Mouse (Mus musculus) CH12.LX (cell line): ENCODE measurements around the gene Pdk2. TPM values are rescaled to one million over a fixed set of nuclear protein-coding genes. Genes with fewer than 3 reads are reported as not detected.

Source experiments
- DNase-seq: peaks from one replicate; pipeline ENCODE4 v3.0.0-alpha.2; 2013; ENCODE audit errors: extremely low read depth
- H3K27ac ChIP-seq: 2 replicates; pipeline ENCODE4 v1.5.1; 2012; ENCODE audit warnings: low read depth, mild to moderate bottlenecking, control low read depth, moderate library complexity; ENCODE audit not compliant: insufficient read depth
- H3K27me3 ChIP-seq: replicated peaks from 2 replicates; pipeline ENCODE3; 2012; ENCODE audit warnings: inconsistent platforms
- H3K36me3 ChIP-seq, 2 experiments: replicated peaks in 1 of 2; 2 replicates each; pipeline versions ENCODE3 to v1.6.1; 2012; ENCODE audit warnings: inconsistent platforms in 1 of 2, low read length in 1 of 2, mild to moderate bottlenecking in 1 of 2, mixed read lengths in 1 of 2, moderate library complexity in 1 of 2; ENCODE audit not compliant: control insufficient read depth in 1 of 2, insufficient read depth in 1 of 2
- H3K4me1 ChIP-seq, 2 experiments: 2 replicates each; pipeline ENCODE4 v1.6.1; 2012; ENCODE audit warnings: inconsistent platforms in 1 of 2, moderate library complexity in 1 of 2; ENCODE audit not compliant: insufficient read depth in 2 of 2, control insufficient read depth in 1 of 2
- H3K4me2 ChIP-seq: 2 replicates; pipeline ENCODE4 v1.6.1; 2012; ENCODE audit warnings: low read depth, mild to moderate bottlenecking, control low read depth; ENCODE audit not compliant: poor library complexity, insufficient read depth, severe bottlenecking
- H3K4me3 ChIP-seq, 3 experiments: fragments of 150-350 bp in 1 of 3; sonication (generic) in 1 of 3; replicated peaks in 1 of 3; 2 replicates each; pipeline versions ENCODE3 to v1.5.1; 2011 to 2012; ENCODE audit warnings: low read depth in 2 of 3, low read length in 2 of 3, mild to moderate bottlenecking in 2 of 3, moderate library complexity in 2 of 3, control low read depth in 1 of 3, improper control_type of control experiment in 1 of 3, inconsistent platforms in 1 of 3, mixed read lengths in 1 of 3; ENCODE audit not compliant: poor library complexity in 1 of 3
- H3K79me2 ChIP-seq: replicated peaks from 2 replicates; pipeline ENCODE4 v1.6.1; 2012; ENCODE audit warnings: mild to moderate bottlenecking, moderate library complexity; ENCODE audit not compliant: control insufficient read depth, poor library complexity, insufficient read depth, severe bottlenecking; ENCODE audit errors: extremely low read depth
- H3K9ac ChIP-seq: 2 replicates; pipeline ENCODE4 v1.6.1; 2012; ENCODE audit warnings: low read depth, mild to moderate bottlenecking, control low read depth, moderate library complexity; ENCODE audit not compliant: insufficient read depth
- H3K9me3 ChIP-seq: replicated peaks from 2 replicates; pipeline ENCODE3; 2012; ENCODE audit warnings: low read length, inconsistent platforms, mixed read lengths
- CHD1 ChIP-seq: IDR thresholded peaks from 2 replicates; pipeline ENCODE4 v1.6.1; 2012; ENCODE audit warnings: low read depth, low read length, improper control_type of control experiment, inconsistent platforms
- CHD2 ChIP-seq: IDR thresholded peaks from 2 replicates; pipeline ENCODE4 v1.6.1; 2011; ENCODE audit warnings: low read length, improper control_type of control experiment
- GABPA ChIP-seq: IDR thresholded peaks from 2 replicates; pipeline ENCODE4 v1.6.1; 2012; ENCODE audit warnings: low read depth, low read length, improper control_type of control experiment, inconsistent platforms; ENCODE audit not compliant: insufficient replicate concordance
- IRF4 ChIP-seq: IDR thresholded peaks from 2 replicates; pipeline ENCODE4 v1.6.1; 2014; ENCODE audit warnings: low read depth, mild to moderate bottlenecking, inconsistent platforms, low read length, improper control_type of control experiment
- JUN ChIP-seq: IDR thresholded peaks from 2 replicates; pipeline ENCODE4 v1.6.1; 2011; ENCODE audit warnings: low read depth, mild to moderate bottlenecking, low read length, improper control_type of control experiment, moderate library complexity; ENCODE audit not compliant: insufficient read depth
- KAT2A ChIP-seq: IDR thresholded peaks from 2 replicates; pipeline ENCODE4 v1.6.1; 2012; ENCODE audit warnings: low read length, improper control_type of control experiment, inconsistent platforms; ENCODE audit not compliant: insufficient replicate concordance
- MAX ChIP-seq: IDR thresholded peaks from 2 replicates; pipeline ENCODE4 v1.6.1; 2011; ENCODE audit warnings: low read length, improper control_type of control experiment
- MEF2A ChIP-seq: IDR thresholded peaks from 2 replicates; pipeline ENCODE4 v1.6.1; 2014; ENCODE audit warnings: low read depth, mild to moderate bottlenecking, inconsistent platforms, low read length, improper control_type of control experiment, borderline replicate concordance
- MYC ChIP-seq: IDR thresholded peaks from 2 replicates; pipeline ENCODE4 v1.6.1; 2011; ENCODE audit warnings: low read depth, mild to moderate bottlenecking, improper control_type of control experiment, low read length
- NELFE ChIP-seq: IDR thresholded peaks from 2 replicates; pipeline ENCODE4 v1.6.1; 2011; ENCODE audit warnings: low read depth, low read length, improper control_type of control experiment
- POLR2A ChIP-seq: IDR thresholded peaks from 2 replicates; pipeline ENCODE4 v1.6.1; 2011; ENCODE audit warnings: low read depth, mild to moderate bottlenecking, improper control_type of control experiment, low read length
- POLR2AphosphoS2 ChIP-seq: IDR thresholded peaks from 2 replicates; pipeline ENCODE4 v1.6.1; 2011; ENCODE audit warnings: low read depth, low read length, improper control_type of control experiment
- SIN3A ChIP-seq: IDR thresholded peaks from 2 replicates; pipeline ENCODE4 v1.6.1; 2012; ENCODE audit warnings: low read length, improper control_type of control experiment, inconsistent platforms
- TBP ChIP-seq: conservative IDR thresholded peaks from 2 replicates; pipeline ENCODE4 v1.6.1; 2011; ENCODE audit warnings: low read depth, low read length, improper control_type of control experiment
- UBTF ChIP-seq: IDR thresholded peaks from 2 replicates; pipeline ENCODE4 v1.6.1; 2012; ENCODE audit warnings: low read depth, mild to moderate bottlenecking, inconsistent platforms, low read length, improper control_type of control experiment, moderate library complexity
- USF1 ChIP-seq: IDR thresholded peaks from 2 replicates; pipeline ENCODE4 v1.6.1; 2014; ENCODE audit warnings: low read depth, mild to moderate bottlenecking, inconsistent platforms, low read length, improper control_type of control experiment
- ZKSCAN1 ChIP-seq: IDR thresholded peaks from 2 replicates; pipeline ENCODE4 v1.6.1; 2012; ENCODE audit warnings: low read depth, inconsistent platforms, low read length, improper control_type of control experiment, borderline replicate concordance
- ZNF384 ChIP-seq: IDR thresholded peaks from 2 replicates; pipeline ENCODE4 v1.6.1; 2012; ENCODE audit warnings: low read depth, low read length, improper control_type of control experiment, inconsistent platforms
- dilution Hi-C: fragments of 300-500 bp; cut with MboI; formaldehyde crosslinking; loops from 2 replicates; pipeline ENCODE4 v1.14.3; 2020; ENCODE audit warnings: low sequenced_read_pairs; ENCODE audit not compliant: extremely low pct_unique_long_range_greater_than_20kb, extremely low pct_ligation_motif_present
- in situ Hi-C: fragments of 300-500 bp; cut with MboI; formaldehyde crosslinking; loops from 3 replicates; pipeline ENCODE4 v1.14.3; 2019; ENCODE audit warnings: low sequenced_read_pairs, low pct_ligation_motif_present, low pct_unique_long_range_greater_than_20kb, mixed read lengths
- polyA plus RNA-seq: library from polyadenylated mRNA; unstranded; fragments of >175 nt; gene quantifications from 2 replicates; pipeline ENCODE4 v1.2.1, GENCODE M21; 2012; ENCODE audit warnings: low read depth; ENCODE audit not compliant: insufficient read length
- total RNA-seq, 2 experiments: library from RNA; depleted of rRNA; stranded (reverse); fragments of 300-350 nt in 1 of 2; fragments of >200 nt in 1 of 2; gene quantifications; 2 replicates each; pipeline ENCODE4 v1.2.3; 2012 to 2014

Gene Pdk2
- total RNA-seq (2012; rRNA removed) (not detected in 2 replicates), total RNA-seq (2014; rRNA removed) (not detected in 2 replicates), polyA plus RNA-seq (not detected in 2 replicates)

- in situ Hi-C loops = loop anchor here (5.0 to 10.0 kb wide), 2 partner anchors 66 to 194 kb away; no protein-coding TSS in a partner anchor
- no peak for DNase-seq
- H3K36me3 ChIP-seq = peaks cover 18 to 24% of the 10 kb centered on the region in 2 experiments
- TF ChIP-seq IRF4 = no peak
- no peak for TF ChIP-seq CHD2
- no peak for TF ChIP-seq JUN
- TF ChIP-seq GABPA = no peak
- no peak for TF ChIP-seq TBP
- no peaks in the 10 kb centered on the region for H3K79me2 ChIP-seq
- H3K9ac ChIP-seq = no peak within 1 kb of the TSS
- no peak within 1 kb of the TSS for H3K4me3 ChIP-seq
- peaks cover 56% of the 10 kb centered on the region for H3K27me3 ChIP-seq
- peaks cover 0 to 10% of the 10 kb centered on the region in 2 experiments; a peak in 2 of 4 replicates for H3K4me1 ChIP-seq
- H3K27ac ChIP-seq = no peak within 1 kb of the TSS
- dilution Hi-C loops = no loop called here
- no peaks in the 10 kb centered on the region for H3K9me3 ChIP-seq
- H3K4me2 ChIP-seq = no peak within 1 kb of the TSS
These were observed at the start of gene Pdk2 for GRCm38 (mm10) chr11:95041139-95041609. TSS of gene Pdk2 (minus strand) at chr11:95041354.

- no peak for TF ChIP-seq CHD1
- no peak for TF ChIP-seq JUN
- no peak for TF ChIP-seq MEF2A
- TF ChIP-seq ZKSCAN1 = no peak
- no peak for TF ChIP-seq POLR2A
- TF ChIP-seq UBTF = no peak
- no peak for TF ChIP-seq USF1
- no peak for TF ChIP-seq ZNF384
- TF ChIP-seq GABPA = no peak
- TF ChIP-seq MYC = no peak
- no peak for TF ChIP-seq POLR2AphosphoS2
- TF ChIP-seq SIN3A = no peak
- no peak for TF ChIP-seq IRF4
- TF ChIP-seq KAT2A = no peak
- no peak for TF ChIP-seq MAX
- TF ChIP-seq CHD2 = no peak
- no peak for TF ChIP-seq NELFE
- Histone ChIP-seq H3K4me2 (no peak overlapping the region), H3K9ac (no peak overlapping the region), H3K79me2 (no peaks in the 10 kb centered on the region), H3K4me3 (no peak overlapping the region), H3K9me3 (peaks cover 6% of the 10 kb centered on the region), H3K27ac (no peak overlapping the region), H3K27me3 (peaks cover 3% of the 10 kb centered on the region), H3K36me3 (no peaks in the 10 kb centered on the region), H3K4me1 (peaks cover 13 to 32% of the 10 kb centered on the region in 2 experiments)
- dilution Hi-C loops = no loop called here
- no peak for DNase-seq
- in situ Hi-C loops = no loop called here
These were observed 48.0 kb upstream of the Pdk2 start for GRCm38 (mm10) chr11:95088857-95089779.
